Mouse (Mus musculus) cerebellum, postnatal 36 days (tissue): Measurements from ENCODE around the gene Rsg1.
A peak's percentile ranks its signal among the peaks of the same experiment; 100 is the strongest.

Experiments
- DNase-seq, 2 experiments: peaks; one replicate each; pipeline ENCODE4 v3.0.0; 2021 to 2022; ENCODE audit warnings: mixed read lengths in 2 of 2

Gene Rsg1

DNA sequence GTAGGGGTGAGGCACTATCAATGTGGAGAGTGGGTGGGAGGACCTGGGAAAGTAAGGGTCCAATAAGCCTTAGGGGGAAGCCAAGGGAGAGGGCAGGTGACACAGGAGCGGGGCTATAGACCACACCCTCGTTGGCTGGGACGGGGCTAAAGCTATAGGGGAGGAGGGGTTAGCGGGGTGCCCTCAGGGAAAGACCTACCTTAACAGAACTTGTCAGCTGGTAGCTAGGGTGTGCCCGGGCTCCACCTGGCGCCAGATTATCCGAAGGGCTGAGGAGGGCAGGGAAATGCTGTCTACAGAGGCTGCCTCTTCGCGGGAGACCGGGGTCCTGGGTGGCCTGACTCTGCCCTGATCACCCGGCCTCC, 34.8 kb downstream of the Rsg1 start:
- DNase-seq = no peak

- no peak for DNase-seq
These were observed 35.6 kb downstream of the Rsg1 start for GRCm38 (mm10) chr4:141249383-141249782.

DNA sequence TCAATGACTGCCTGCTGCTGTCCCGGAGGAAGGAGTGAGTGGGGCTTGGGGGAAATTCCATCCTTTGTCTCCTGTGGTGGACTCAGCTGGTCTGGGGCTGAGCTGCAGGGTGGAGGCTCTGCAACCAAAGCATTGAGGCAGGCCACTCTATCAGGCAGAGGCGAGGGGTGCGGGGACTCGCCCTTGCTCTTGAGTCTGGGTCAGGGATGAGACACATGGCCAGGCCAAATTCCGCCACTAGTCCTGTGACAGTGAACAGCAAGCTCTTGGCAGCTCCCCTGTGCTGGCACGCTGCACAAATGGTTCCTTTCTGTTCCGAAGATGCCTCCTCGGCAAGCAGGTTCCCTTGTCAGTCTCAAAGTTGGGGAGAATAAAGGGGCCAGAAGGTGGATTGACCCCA, 37.3 kb downstream of the Rsg1 start:
- DNase-seq = peak; percentile 39 to 51

GRCm38 (mm10) chr4:141252641-141253040, 38.9 kb downstream of the Rsg1 start:
- no peak for DNase-seq

DNA sequence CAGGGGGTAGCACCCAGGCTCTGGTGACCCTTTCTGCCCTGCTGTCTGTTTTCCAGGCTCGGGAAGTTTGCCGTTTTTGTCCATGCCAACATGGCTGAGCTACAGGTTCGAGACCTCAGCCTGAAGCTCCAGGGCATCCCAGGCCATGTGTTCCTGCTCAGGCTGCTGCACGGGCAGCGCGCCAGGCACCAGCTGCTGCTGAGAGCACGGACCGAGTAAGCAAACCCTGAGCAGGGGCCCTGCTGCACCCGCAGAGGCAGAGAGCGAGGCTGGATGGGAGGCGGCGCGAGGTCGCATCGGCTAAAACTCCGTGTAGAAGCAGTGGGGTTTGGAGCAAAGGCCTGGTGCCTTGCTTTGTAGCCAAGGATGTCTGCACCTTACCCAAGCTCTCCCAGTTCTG, 40.5 kb downstream of the Rsg1 start:
- DNase-seq = no peak

DNA sequence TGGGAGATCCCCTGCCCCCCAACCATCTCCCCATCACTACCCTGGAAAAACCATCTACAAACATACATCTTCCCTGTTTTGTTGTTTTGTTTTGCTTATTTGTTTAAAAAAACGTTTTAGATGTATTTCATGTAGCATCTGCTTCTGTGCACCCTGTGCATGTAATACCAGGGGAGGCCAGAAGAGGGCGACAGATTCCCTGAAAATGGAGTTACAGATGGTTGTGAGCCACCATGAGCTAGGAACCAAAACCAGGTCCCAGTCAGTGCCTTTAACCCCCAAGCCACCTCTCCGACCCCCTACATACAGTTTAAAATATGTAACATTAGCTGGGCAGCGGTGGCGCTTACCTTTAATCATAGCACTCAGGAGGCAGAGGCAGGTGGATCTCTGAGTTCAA, 43.7 kb downstream of the Rsg1 start:
- no peak for DNase-seq

DNA sequence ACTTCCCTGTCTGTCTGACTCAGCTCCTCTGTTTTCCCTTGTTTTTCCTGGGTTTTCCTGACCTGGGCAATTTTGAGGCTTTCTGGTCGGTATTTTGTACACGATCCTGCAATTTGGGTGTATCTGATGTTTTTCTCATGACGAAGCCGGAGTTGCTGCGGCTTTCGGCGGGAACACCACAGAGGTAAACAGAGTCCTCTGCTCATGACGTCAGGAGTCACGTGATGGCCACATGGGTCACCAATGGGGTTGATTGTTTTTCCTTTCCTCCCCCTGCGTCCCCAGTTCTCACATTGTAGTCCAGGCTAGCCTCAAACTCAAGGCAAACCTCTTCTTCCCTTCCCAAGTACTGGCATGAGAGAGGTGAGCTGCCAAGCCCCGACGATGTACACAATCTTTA, 45.7 kb downstream of the Rsg1 start:
- no peak for DNase-seq

- DNase-seq = no peak
These were observed 46.4 kb downstream of the Rsg1 start for GRCm38 (mm10) chr4:141260007-141260723.

- DNase-seq = no peak
These were observed 49.3 kb downstream of the Rsg1 start for GRCm38 (mm10) chr4:141262906-141263637.

DNA sequence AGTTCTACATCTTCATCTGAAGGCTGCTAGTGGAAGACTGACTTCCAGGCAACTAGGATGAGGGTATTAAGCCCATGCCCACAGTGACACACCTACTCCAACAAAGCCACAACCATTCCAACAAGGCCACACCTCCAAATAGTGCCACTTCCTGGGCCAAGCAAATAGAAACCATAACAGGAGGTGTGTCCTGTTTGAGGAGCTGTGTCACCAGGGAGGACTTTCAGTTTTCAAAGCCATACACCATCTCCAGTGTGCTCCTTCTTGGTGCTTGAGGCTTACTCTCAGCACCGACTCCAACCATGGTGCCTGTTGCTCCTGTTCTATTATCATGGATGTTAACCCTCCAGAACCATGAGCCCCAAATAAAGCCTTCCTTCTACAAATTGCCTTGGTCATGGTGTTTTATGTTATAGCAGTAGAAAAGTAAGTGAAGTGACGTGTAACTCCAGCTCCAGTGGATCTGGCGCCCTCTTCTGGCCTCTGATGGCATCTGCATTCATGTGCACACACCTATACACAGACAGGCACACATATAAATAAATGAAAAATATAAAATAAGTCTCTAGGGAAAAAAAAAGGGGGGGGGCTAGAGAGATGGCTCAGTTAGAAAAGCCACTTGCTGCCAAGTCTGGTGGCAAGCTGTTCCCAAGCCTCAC, 52.4 kb downstream of the Rsg1 start:
- DNase-seq = no peak

DNA sequence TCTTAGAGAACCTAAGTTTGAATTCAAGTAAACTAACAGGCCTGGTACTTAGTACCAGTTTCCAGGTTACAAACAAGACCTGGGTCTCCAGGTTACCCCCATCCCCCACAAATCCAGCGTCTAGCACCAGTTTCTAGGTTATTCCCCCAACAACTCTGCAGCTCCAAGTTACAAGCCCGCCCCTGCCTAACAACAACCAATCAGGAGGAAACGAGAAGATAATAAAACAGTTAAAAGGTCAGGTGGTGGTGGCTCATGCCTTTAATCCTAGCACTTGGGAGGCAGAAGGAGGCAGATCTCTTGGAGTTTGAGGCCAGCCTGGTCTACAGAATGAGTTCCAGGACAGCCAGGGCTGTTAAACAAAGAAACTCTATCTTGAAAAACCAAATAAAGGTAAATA, 53.5 kb downstream of the Rsg1 start:
- no peak for DNase-seq

DNA sequence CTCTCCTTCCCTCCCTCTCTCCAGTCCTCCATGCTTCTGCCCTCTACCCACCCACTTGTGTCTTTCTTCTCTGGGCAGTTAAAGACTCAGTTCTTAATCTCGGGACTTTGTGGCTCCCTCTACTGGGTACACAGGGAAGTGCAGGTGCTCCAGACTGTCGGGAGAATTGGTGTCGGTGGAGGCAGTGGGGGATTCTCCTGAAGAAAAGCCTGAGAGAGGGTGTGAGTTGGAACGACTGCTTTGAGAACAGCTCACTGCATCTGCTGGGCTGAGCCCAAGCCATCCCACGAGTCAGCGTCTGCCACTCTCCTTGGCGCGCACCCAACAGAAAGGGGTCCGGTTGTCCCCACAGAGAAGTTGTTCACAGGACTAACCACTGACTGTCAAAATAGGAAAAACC, 54.1 kb downstream of the Rsg1 start:
- peak; percentile 42 to 57 for DNase-seq

GRCm38 (mm10) chr4:141268350-141268749, 54.6 kb downstream of the Rsg1 start:
- no peak for DNase-seq

DNA sequence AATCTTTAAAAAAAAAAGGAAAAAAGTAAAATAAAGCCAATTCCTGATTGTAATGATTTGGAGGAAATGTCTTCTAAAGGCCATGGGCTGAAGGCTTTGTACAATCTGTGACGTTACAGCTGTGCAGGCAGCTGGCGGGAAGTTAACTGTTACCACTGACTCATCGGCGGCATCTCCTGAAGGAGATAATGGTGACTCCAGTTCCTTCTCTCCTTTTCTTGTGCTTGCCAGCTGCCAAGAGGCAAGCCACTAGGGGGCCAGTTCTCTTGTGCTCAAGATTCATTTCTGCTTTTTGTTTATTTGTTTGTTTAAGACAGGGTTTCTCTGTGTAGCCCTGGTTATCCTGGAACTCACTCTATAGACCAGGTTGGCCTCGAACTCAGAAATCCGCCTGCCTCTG, 55.3 kb downstream of the Rsg1 start:
- DNase-seq = no peak

- no peak for DNase-seq
These were observed 56.6 kb downstream of the Rsg1 start for GRCm38 (mm10) chr4:141270201-141270940.

DNA sequence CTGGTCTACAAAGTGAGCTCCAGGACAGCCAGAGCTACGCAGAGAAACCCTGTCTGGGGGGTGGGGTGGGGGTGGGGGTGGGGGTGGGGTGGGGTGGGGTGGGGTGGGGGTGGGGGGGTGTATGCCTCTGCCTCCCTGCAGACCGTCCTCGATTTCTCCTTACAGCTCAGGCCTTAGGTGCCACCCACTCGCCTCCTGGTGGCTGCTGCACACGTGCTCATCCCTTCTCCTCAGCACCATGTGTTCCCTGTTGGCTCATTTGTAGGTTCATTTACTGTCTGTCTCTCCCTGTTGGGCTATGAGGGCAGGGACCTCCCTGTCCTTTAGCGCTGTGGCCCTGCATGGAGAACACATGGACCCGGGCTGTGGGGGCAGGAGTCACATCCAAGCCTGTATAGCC, 57.5 kb downstream of the Rsg1 start:
- no peak for DNase-seq

DNA sequence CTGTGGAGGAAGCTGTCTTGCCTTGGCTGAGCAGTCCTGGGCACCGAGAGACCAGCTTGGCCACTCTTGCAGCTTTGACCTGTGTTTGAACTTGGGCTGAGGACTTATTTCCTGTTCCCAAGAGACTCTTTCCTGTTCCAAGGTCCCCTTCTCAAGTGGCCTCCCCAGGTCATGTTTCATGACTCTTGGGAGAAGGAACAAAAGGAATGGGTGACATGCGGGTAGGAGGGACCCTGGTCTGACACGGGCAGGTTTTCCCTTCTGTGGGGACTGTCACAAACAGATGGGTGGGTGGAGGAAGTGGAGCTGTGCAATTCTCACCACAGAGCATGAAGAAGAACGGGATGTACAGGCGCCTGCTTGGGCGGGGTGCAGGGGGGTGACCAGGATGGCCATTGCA, 58.0 kb downstream of the Rsg1 start:
- DNase-seq = no peak

- DNase-seq = no peak
These were observed 59.1 kb downstream of the Rsg1 start for GRCm38 (mm10) chr4:141272878-141273277.

- peak; percentile 76 to 86 for DNase-seq
These were observed 59.5 kb downstream of the Rsg1 start for GRCm38 (mm10) chr4:141273296-141273695.

DNA sequence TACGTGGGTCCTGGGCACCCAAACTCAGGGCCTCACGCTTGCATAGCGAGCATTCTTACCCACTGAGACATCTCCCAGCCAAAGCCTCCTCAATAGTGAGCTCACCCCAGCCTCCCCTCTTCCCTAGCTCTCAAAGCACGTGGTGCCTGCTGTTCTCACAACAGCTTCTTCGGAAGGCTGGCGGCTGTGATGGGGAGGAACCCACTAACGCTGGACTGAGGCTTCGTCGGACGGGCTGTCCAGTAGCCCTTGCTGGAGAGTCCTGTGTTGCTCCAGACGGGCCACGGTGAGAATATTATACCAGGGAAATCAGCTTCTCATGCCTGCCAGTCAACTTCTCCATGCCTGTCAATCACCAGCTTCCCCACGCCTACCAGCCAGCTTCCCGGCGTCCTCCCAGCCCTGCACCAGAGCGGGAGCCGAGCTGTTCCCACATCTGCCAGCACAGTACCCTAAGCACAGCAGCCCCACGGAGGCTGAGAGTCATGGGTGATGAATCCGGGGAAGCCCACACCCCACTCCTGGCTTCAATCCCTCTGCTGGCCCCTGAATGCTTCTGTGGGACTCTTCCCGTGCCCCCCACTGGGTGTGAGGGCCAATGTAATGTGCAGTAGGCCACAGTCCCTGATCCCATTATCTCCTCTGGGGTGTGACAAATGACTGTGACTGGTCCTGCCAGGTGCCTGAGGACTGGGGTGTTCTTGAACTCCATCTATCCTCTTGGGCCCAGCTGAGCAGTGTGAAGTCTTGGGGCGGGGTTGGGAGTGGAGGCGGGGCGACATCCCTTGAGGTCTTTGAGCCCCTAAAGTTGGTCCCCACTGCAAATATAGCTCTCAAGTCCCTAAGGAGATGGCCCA, 61.0 kb downstream of the Rsg1 start:
- DNase-seq = no peak
